Mouse (Mus musculus) lung, embryonic 14.5 days (tissue): ENCODE measurements around the gene Cenpe. TPM values are rescaled to one million over a fixed set of nuclear protein-coding genes. Genes with fewer than 3 reads are reported as not detected.
A peak's percentile ranks its signal among the peaks of the same experiment; 100 is the strongest.

Experiments used
- ATAC-seq: fragments of 200-750 bp; cut with Nextera tagmentation; 2 replicates; pipeline ENCODE4 v1.8.0; 2017; ENCODE audit warnings: mild to moderate bottlenecking, moderate TSS enrichment, moderate library complexity; ENCODE audit not compliant: insufficient read depth
- DNase-seq: peaks from one replicate; pipeline ENCODE4 v3.0.0-alpha.2; 2015
- H3K27ac ChIP-seq: fragments of 300-500 bp; sonication (generic); 2 replicates; pipeline ENCODE4 v1.5.1; 2014; ENCODE audit warnings: low read depth, mild to moderate bottlenecking, moderate library complexity
- H3K27me3 ChIP-seq: fragments of 300-500 bp; sonication (generic); 2 replicates; pipeline ENCODE4 v1.6.1; 2014; ENCODE audit warnings: low read length, control low read depth; ENCODE audit not compliant: insufficient read depth
- H3K36me3 ChIP-seq: fragments of 300-500 bp; sonication (generic); 2 replicates; pipeline ENCODE4 v1.6.1; 2014; ENCODE audit warnings: control low read depth; ENCODE audit not compliant: insufficient read depth
- H3K4me1 ChIP-seq: fragments of 300-500 bp; sonication (generic); 2 replicates; pipeline ENCODE4 v1.6.1; 2014; ENCODE audit warnings: antibody characterized with exemption, control low read depth; ENCODE audit not compliant: insufficient read depth
- H3K4me2 ChIP-seq: fragments of 300-500 bp; sonication (generic); 2 replicates; pipeline ENCODE4 v1.6.1; 2014; ENCODE audit warnings: mild to moderate bottlenecking
- H3K4me3 ChIP-seq: fragments of 300-500 bp; sonication (generic); 2 replicates; pipeline ENCODE4 v1.5.1; 2014; ENCODE audit warnings: low read depth, low read length
- H3K9ac ChIP-seq: fragments of 300-500 bp; sonication (generic); 2 replicates; pipeline ENCODE4 v1.6.1; 2014
- H3K9me3 ChIP-seq: fragments of 300-500 bp; sonication (generic); 2 replicates; pipeline ENCODE4 v1.6.1; 2016; ENCODE audit warnings: low read depth, low read length, control low read depth
- CTCF ChIP-seq: IDR thresholded peaks from 2 replicates; pipeline ENCODE4 v1.5.1; 2016; ENCODE audit warnings: antibody characterized with exemption, low read depth
- WGBS: fragments of 180-500 bp; shearing (Covaris S2); extraction: QIAGEN DNeasy Blood & Tissue Kit; methylation state at CpG from one replicate; pipeline ENCODE4 v1.1.7; 2014; 5-methylcytosine and 5-hydroxymethylcytosine counted together
- polyA plus RNA-seq: library from polyadenylated mRNA; unstranded; fragments of >200 nt; fragmentation: Nextera tagmentation; extraction: Ambion mirVana; gene quantifications from 2 replicates; pipeline ENCODE4 v1.2.1, GENCODE M21; 2014

Cenpe gene
- polyA plus RNA-seq, 1 experiment from 2014 or later: 43.8 TPM

GRCm38 (mm10) chr3:135254784-135255183, 42.4 kb downstream of the Cenpe start:
- H3K4me2 ChIP-seq: no peak overlapping the region
- no peak overlapping the region for H3K4me3 ChIP-seq
- DNase-seq: no peak
- H3K27me3 ChIP-seq: no peaks in the 10 kb centered on the region
- H3K36me3 ChIP-seq: peaks cover 80% of the 10 kb centered on the region
- TF ChIP-seq CTCF: no peak
- no peak overlapping the region for H3K27ac ChIP-seq
- no peak for ATAC-seq
- H3K9ac ChIP-seq: no peak overlapping the region
- H3K9me3 ChIP-seq: no peaks in the 10 kb centered on the region
- H3K4me1 ChIP-seq: no peaks in the 10 kb centered on the region

GRCm38 (mm10) chr3:135258919-135259318, 46.6 kb downstream of the Cenpe start:
- no peak overlapping the region for H3K9ac ChIP-seq
- 85% methylated on average over 10 of the region's 10 CpGs for WGBS
- H3K27ac ChIP-seq: no peak overlapping the region
- peaks cover 90% of the 10 kb centered on the region for H3K36me3 ChIP-seq
- no peaks in the 10 kb centered on the region for H3K9me3 ChIP-seq
- no peak overlapping the region for H3K4me2 ChIP-seq
- no peak overlapping the region for H3K4me3 ChIP-seq
- TF ChIP-seq CTCF: no peak
- ATAC-seq (no peak), DNase-seq (no peak)
- no peaks in the 10 kb centered on the region for H3K4me1 ChIP-seq
- H3K27me3 ChIP-seq: no peaks in the 10 kb centered on the region

GRCm38 (mm10) chr3:135260233-135260632, 47.9 kb downstream of the Cenpe start:
- peaks cover 95% of the 10 kb centered on the region for H3K36me3 ChIP-seq
- no peaks in the 10 kb centered on the region for H3K9me3 ChIP-seq
- WGBS: 93% methylated on average over 7 of the region's 7 CpGs
- H3K4me2 ChIP-seq: no peak overlapping the region
- H3K27me3 ChIP-seq: no peaks in the 10 kb centered on the region
- DNase-seq (no peak), ATAC-seq (no peak)
- H3K4me3 ChIP-seq: no peak overlapping the region
- H3K9ac ChIP-seq: no peak overlapping the region
- no peak for TF ChIP-seq CTCF
- no peak overlapping the region for H3K27ac ChIP-seq
- H3K4me1 ChIP-seq: no peaks in the 10 kb centered on the region

- no peaks in the 10 kb centered on the region for H3K27me3 ChIP-seq
- no peak overlapping the region for H3K27ac ChIP-seq
- 86% methylated on average over 5 of the region's 5 CpGs for WGBS
- ATAC-seq: no peak
- TF ChIP-seq CTCF: no peak
- H3K9me3 ChIP-seq: no peaks in the 10 kb centered on the region
- H3K4me3 ChIP-seq: no peak overlapping the region
- peaks cover 85% of the 10 kb centered on the region for H3K36me3 ChIP-seq
- no peak overlapping the region for H3K4me2 ChIP-seq
- no peak overlapping the region for H3K9ac ChIP-seq
- no peaks in the 10 kb centered on the region for H3K4me1 ChIP-seq
- no peak for DNase-seq
These were observed 56.3 kb downstream of the Cenpe start for GRCm38 (mm10) chr3:135268616-135269015.

GRCm38 (mm10) chr3:135269391-135269990, 57.2 kb downstream of the Cenpe start:
- ATAC-seq (no peak), DNase-seq (no peak)
- Histone ChIP-seq H3K27ac (no peak overlapping the region), H3K9me3 (no peaks in the 10 kb centered on the region), H3K4me3 (no peak overlapping the region), H3K4me1 (no peaks in the 10 kb centered on the region), H3K36me3 (peaks cover 77% of the 10 kb centered on the region), H3K27me3 (no peaks in the 10 kb centered on the region), H3K4me2 (no peak overlapping the region), H3K9ac (no peak overlapping the region)
- no peak for TF ChIP-seq CTCF
- WGBS: 67% methylated on average over 10 of the region's 10 CpGs

GRCm38 (mm10) chr3:135272627-135273026, 60.3 kb downstream of the Cenpe start:
- H3K4me2 ChIP-seq: no peak overlapping the region
- peak; percentile 61 for DNase-seq
- TF ChIP-seq CTCF: no peak
- WGBS: 49% methylated on average over 12 of the region's 12 CpGs
- H3K27me3 ChIP-seq: no peaks in the 10 kb centered on the region
- no peak overlapping the region for H3K4me3 ChIP-seq
- peaks cover 57% of the 10 kb centered on the region for H3K36me3 ChIP-seq
- no peak overlapping the region for H3K9ac ChIP-seq
- no peaks in the 10 kb centered on the region for H3K4me1 ChIP-seq
- ATAC-seq: peak; percentile 7; the same call in 1 of the 2 replicates
- no peak overlapping the region for H3K27ac ChIP-seq
- H3K9me3 ChIP-seq: no peaks in the 10 kb centered on the region

GRCm38 (mm10) chr3:135273047-135273446, 60.7 kb downstream of the Cenpe start:
- H3K27me3 ChIP-seq: no peaks in the 10 kb centered on the region
- no peak overlapping the region for H3K4me3 ChIP-seq
- H3K27ac ChIP-seq: no peak overlapping the region
- H3K4me1 ChIP-seq: no peaks in the 10 kb centered on the region
- 83% methylated on average over 13 of the region's 13 CpGs for WGBS
- H3K9ac ChIP-seq: no peak overlapping the region
- no peak overlapping the region for H3K4me2 ChIP-seq
- DNase-seq (no peak), ATAC-seq (peak; percentile 47; the same call in 1 of the 2 replicates)
- H3K36me3 ChIP-seq: peaks cover 53% of the 10 kb centered on the region
- no peaks in the 10 kb centered on the region for H3K9me3 ChIP-seq
- no peak for TF ChIP-seq CTCF
